Comparison of ENCODE assay signal across 33 mouse cellular contexts in the genomic region with DNA sequence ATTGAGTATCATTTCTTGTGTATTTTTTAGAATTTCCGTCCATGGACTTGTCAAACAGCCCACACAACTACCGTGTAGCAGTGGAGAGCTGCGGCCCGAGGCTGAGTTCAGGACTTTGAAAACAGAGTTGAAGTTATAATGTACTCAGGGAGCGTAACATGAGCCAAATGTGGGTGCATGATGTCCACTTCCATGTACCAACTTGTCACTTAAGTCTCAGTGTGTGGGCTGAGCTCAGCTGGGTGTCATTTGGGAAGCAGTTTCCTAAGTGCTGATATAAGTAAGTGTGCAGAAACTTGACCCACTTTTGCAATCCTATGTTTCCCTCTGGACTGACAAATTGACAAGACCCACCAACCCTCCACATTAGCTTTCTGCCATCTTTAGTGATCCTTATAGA.
DNase-seq lines count a peak whose midpoint lies in the region; ATAC-seq lines count a peak whose summit lies in the region.
"Had no signal": no experiment of that assay in that cellular context is flagged by ENCODE, and none has a peak within 500 bp of the region (broad histone marks: within the 10 kb centered on the region; RNA-seq: fewer than 3 reads in every experiment).

No protein-coding gene starts in this region.

- H3K9me3 ChIP-seq in embryonic facial prominence, embryonic 11.5 days (replicated peaks; ENCODE audit: control insufficient read depth, low read length) = no peaks in the 10 kb centered on the region
- H3K9me3 ChIP-seq: embryonic facial prominence, embryonic 13.5 days; forebrain, embryonic 12.5 days; hindbrain, embryonic 13.5 days; liver, embryonic 12.5 days; megakaryocyte, embryonic 14.5 days had no signal

- H3K9ac ChIP-seq in embryonic facial prominence, embryonic 11.5 days (replicated peaks; ENCODE audit: low read length) = no peak overlapping the region
- H3K9ac ChIP-seq: embryonic facial prominence, embryonic 13.5 days; forebrain, embryonic 12.5 days; forebrain, postnatal 0 days; hindbrain, embryonic 13.5 days; liver, embryonic 12.5 days; liver, postnatal 0 days had no signal

- no peaks in the 10 kb centered on the region for H3K4me1 ChIP-seq in embryonic facial prominence, embryonic 11.5 days (ENCODE audit: control insufficient read depth, insufficient read depth, low read length)
- H3K4me1 ChIP-seq: embryonic facial prominence, embryonic 13.5 days; forebrain, embryonic 12.5 days; hindbrain, embryonic 13.5 days; liver, embryonic 12.5 days; megakaryocyte, embryonic 14.5 days had no signal

- intact Hi-C loops in left cerebral cortex, postnatal 10 days (cut with DNase I) = no loop called here
- intact Hi-C loops in gastrocnemius, postnatal 14 days (cut with DNase I; ENCODE audit: low total_unique reads) = no loop called here

- H3K27me3 ChIP-seq in embryonic facial prominence, embryonic 11.5 days (ENCODE audit: control insufficient read depth, insufficient read depth, low read length) = no peaks in the 10 kb centered on the region
- H3K27me3 ChIP-seq: embryonic facial prominence, embryonic 13.5 days; forebrain, embryonic 12.5 days; hindbrain, embryonic 13.5 days; liver, embryonic 12.5 days; megakaryocyte, embryonic 14.5 days had no signal

- no peak overlapping the region for H3K4me2 ChIP-seq in embryonic facial prominence, embryonic 11.5 days (ENCODE audit: low read depth, low read length)
- H3K4me2 ChIP-seq: embryonic facial prominence, embryonic 13.5 days; forebrain, embryonic 12.5 days; hindbrain, embryonic 13.5 days; liver, embryonic 12.5 days had no signal

- no peak overlapping the region for H3K4me3 ChIP-seq in embryonic facial prominence, embryonic 11.5 days (ENCODE audit: low read depth, low read length)
- H3K4me3 ChIP-seq: embryonic facial prominence, embryonic 13.5 days; erythroblast, embryonic 14.5 days; forebrain, embryonic 12.5 days; hindbrain, embryonic 13.5 days; left cerebral cortex, adult 2 months; liver, embryonic 12.5 days; megakaryocyte, embryonic 14.5 days had no signal

- H3K36me3 ChIP-seq in embryonic facial prominence, embryonic 11.5 days (replicated peaks; ENCODE audit: control insufficient read depth, insufficient read depth, low read depth, low read length) = no peaks in the 10 kb centered on the region
- H3K36me3 ChIP-seq: embryonic facial prominence, embryonic 13.5 days; forebrain, embryonic 12.5 days; G1E; hindbrain, embryonic 13.5 days; liver, embryonic 12.5 days had no signal

- WGBS in embryonic facial prominence, embryonic 11.5 days = 46% methylated on average over 5 of the region's 5 CpGs

- ATAC-seq in embryonic facial prominence, embryonic 11.5 days (replicated peaks; ENCODE audit: insufficient number of reproducible peaks, low FRiP score, low TSS enrichment, low read depth) = no peak
- ATAC-seq: forebrain, postnatal 0 days; intestine, postnatal 0 days; liver, embryonic 12.5 days; liver, postnatal 0 days had no signal

- peak; percentile 3 for DNase-seq in embryo, embryonic 10 days (ENCODE audit: low spot score)
- no peak for DNase-seq in embryo, embryonic 9.5 days (ENCODE audit: extremely low spot score)
- peak; percentile 4 for DNase-seq in left cerebral cortex, adult 11 months (ENCODE audit: low spot score)
- no peak for DNase-seq in left cerebral cortex, postnatal 10 days (ENCODE audit: extremely low spot score in 1 of 2, low spot score in 2 of 2)
- peak; percentile 49 for DNase-seq in embryonic facial prominence, embryonic 11.5 days (ENCODE audit: low spot score)
- peak; percentile 3 for DNase-seq in retina, postnatal 1 day
- DNase-seq in gastrocnemius, postnatal 14 days = no peak
- no peak for DNase-seq in adrenal gland, adult 18-20 months (ENCODE audit: low spot score in 2 of 2)
- DNase-seq: adrenal gland, postnatal 10 days; cerebellum, adult 11 months; cerebellum, adult 9-11 months; forebrain, postnatal 0 days; gastrocnemius, postnatal 10 days; heart, postnatal 14 days; kidney, adult 9 months; kidney, postnatal 14 days; layer of hippocampus, adult 9-11 months; liver, postnatal 0 days; lung, postnatal 4 days; midbrain, embryonic 14.5 days; right cerebral cortex, postnatal 4 days; thymus, adult 18-20 months; thymus, postnatal 25 days had no signal

- H3K27ac ChIP-seq in embryonic facial prominence, embryonic 11.5 days (replicated peaks; ENCODE audit: low read depth, low read length) = no peak overlapping the region
- H3K27ac ChIP-seq: embryonic facial prominence, embryonic 13.5 days; forebrain, embryonic 12.5 days; hindbrain, embryonic 13.5 days; left cerebral cortex, adult 2 months; liver, embryonic 12.5 days; stomach, postnatal 0 days had no signal

Comparison
In these comparisons a context has a peak if more than half of its experiments do, and no peak if none do; other contexts are left out.
1. DNase-seq: peak in embryo, embryonic 10 days (single experiment), left cerebral cortex, adult 11 months (single experiment), embryonic facial prominence, embryonic 11.5 days (single experiment) and retina, postnatal 1 day (single experiment); none in embryo, embryonic 9.5 days (single experiment), left cerebral cortex, postnatal 10 days (0 of 2), gastrocnemius, postnatal 14 days (single experiment) and adrenal gland, adult 18-20 months (0 of 2).